Mouse (Mus musculus): ENCODE data around the gene Dnal1. TPM values are rescaled to one million over a fixed set of nuclear protein-coding genes. Genes with fewer than 3 reads are reported as not detected.
"Not testable (repeated sequence)": the region's sequence is repeated elsewhere in the genome, so short reads cannot be mapped to it uniquely, and the experiment has no call there.

Gene Dnal1
- total RNA-seq (2021) = 10 to 100 TPM; 90.2 to 94.7 TPM
- long read RNA-seq, experiment 1, full-length matches to known transcripts = 3 of 17 reads
- long read RNA-seq, experiment 1, partial matches to known transcripts = 11 of 17 reads
- long read RNA-seq, experiment 1, other reads (novel, unspliced or antisense) = 3 of 17 reads
- long read RNA-seq, experiment 2, partial matches to known transcripts = 0 of 11 reads
- long read RNA-seq, experiment 2, other reads (novel, unspliced or antisense) = 11 of 11 reads

- peak; percentile 89 to 90 for DNase-seq (ENCODE audit: low spot score in 2 of 2)
These were observed at the start of gene Dnal1 for GRCm38 (mm10) chr12:84114153-84114994. TSS of gene Dnal1 (plus strand) at chr12:84114366.

DNA sequence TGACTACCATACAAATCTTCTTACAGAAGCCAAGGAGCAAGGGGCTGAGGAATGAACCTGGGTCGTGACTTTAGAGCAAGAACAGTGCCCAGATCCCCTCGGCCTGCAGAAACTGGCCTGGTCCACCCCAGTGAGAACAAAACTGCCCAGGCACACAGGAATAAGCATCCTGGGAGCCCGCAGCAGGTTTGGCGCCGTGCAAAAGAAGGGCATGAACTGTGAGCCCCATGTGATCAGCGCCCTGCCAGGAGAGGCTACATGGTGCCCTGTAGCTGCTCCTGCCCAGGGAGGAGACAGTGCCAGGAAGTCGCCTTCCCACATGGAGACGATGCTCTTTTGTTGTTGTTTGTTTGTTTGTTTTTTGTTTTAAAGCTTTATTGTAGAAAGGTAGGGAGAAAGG, 49.5 kb upstream of the Dnal1 start:
- no peak for DNase-seq (ENCODE audit: low spot score in 2 of 2)

DNA sequence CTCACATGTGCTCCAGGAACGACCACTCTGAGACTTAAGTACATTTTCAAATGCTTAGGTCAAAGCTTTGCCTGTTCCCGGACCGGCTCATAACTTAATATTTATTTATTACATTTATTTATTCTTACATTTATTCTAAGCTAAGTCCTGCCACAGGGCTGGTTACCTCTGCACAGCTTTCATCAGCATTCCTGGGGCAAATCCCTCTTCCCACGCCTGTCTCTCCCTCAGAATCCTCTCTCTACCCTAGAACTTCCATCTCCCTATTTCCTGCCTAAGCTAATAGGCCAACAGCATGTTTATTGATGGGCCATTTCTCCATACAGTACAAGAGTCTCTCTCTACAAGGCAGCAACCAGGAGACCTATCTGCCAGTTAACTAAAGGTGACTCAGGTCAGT, 46.4 kb upstream of the Dnal1 start:
- no peak for DNase-seq (ENCODE audit: low spot score in 2 of 2)

- no peak for DNase-seq (ENCODE audit: low spot score in 2 of 2)
These were observed 45.9 kb upstream of the Dnal1 start for GRCm38 (mm10) chr12:84068296-84068695.

- no peak for DNase-seq (ENCODE audit: low spot score in 2 of 2)
These were observed 45.2 kb upstream of the Dnal1 start, which contains the start of gene Acot5 for GRCm38 (mm10) chr12:84068986-84069385. TSS of gene Acot5 (plus strand) at chr12:84069325.

DNA sequence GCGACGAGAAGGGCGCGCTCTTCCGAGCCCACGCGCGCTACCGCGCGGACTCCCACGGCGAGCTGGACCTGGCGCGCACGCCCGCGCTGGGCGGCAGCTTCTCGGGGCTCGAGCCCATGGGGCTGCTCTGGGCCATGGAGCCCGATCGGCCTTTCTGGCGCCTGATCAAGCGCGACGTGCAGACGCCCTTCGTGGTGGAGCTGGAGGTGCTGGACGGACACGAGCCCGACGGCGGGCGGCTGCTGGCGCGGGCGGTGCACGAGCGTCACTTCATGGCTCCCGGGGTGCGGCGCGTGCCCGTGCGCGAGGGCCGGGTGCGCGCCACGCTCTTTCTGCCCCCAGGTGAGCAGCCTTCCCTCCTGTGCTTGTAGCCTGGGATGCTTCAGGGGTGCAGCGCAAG, 44.6 kb upstream of the Dnal1 start:
- DNase-seq (ENCODE audit: low spot score in 2 of 2) = peak; percentile 28 to 52

DNA sequence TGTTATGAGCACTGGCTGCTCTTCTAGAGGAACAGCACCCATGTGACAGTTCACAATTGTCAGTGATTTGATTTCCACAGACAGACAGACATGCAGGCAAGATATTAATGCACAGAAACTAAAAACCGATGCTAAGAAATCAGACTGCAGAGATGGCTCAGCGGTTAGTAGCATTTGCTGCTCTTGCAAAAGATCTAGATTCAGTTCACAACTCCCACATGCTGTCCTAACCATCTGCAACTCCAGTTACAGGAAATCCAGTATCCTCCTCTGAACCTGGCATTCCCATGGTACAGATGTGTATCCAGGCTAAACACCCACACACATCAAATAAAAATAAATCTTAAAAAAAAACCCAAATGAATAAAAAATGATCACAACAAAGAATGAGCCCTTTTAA, 42.5 kb upstream of the Dnal1 start:
- DNase-seq (ENCODE audit: low spot score in 2 of 2) = peak; percentile 25 to 61

DNA sequence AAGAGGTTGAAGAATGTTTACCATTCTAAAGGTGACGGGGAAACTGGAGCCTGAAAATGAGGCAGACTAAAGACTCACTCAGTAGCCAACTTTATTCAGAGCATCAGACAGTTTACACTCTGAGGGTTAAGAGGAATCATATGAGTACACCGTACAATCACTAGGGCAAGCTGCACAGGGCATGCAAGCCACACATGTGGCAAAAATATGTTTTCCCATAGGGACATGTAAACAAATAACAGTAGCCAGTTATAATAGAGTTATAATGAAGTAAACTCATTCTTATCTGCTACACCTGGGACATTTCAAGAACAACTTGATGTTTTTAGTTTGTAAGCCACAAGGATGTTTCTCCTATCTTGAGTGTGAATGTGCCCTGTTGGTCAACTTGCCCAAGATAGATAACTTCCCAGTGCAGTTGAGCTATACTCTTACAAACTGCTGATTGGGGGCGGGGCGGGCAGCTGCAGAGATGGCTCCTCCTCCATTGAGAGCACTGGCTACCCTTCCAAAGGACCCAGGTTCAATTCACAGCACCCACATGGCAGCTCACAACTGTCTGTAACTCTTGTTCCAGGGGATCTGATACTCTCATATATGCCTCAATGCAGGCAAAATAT, 36.7 kb upstream of the Dnal1 start:
- DNase-seq (ENCODE audit: low spot score in 2 of 2) = no peak

DNA sequence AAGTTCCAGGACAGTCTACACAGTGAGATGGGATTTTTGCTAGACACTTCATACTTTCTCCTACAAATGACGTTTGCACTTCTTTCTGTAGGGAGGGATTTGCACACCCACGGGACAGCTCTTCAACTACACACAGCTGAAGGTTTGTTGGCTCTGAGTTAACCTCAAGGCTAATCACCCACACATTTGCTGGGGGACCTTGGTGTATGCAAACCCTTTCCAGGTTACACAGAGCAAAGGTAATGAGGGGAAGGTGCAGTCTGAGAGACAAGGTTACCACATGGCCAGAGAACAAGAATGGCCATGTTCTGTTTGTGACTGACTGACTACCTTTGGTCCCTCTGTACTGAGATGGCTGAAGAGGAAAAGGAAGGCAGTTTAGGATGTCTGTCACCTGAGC, 30.3 kb upstream of the Dnal1 start:
- no peak for DNase-seq (ENCODE audit: low spot score in 2 of 2)

DNA sequence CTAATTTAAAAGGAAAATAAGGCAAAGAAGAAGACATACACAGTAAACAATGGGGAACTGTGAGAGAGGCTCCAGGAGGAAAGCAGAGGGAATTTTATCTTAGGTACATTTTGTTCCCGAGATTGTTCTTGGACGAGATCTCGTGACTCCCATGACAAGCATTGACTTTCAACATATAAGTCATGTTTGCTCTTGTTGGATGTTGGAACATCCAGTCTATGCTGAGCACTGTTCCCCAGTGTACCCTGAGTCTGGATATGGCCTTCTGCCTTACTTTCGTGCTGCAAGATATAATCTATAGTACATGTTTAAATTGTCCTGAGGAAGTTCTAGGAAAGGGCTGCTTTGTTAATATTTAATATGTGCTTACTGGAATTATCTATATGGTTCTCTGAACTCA, 29.6 kb upstream of the Dnal1 start:
- DNase-seq (ENCODE audit: low spot score in 2 of 2) = no peak

DNA sequence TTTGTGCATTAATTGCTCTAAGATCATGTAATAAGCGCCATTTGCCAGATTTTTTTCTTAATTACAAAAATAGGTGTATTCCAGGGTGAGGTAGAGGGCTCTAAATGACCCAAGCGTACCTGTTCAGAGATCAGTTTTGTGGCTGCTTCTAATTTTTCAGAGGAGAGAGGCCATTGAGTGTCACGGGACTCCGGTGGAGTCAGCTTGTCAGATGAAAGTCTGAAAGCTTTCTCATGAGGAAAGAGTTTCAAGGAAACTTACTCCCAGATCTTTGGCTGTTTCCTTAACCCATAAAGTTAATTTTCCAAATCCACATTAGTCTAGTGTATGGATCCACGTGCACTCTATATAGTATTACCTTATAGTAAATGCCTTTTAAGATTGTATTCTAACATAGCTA, 19.5 kb upstream of the Dnal1 start:
- not testable (repeated sequence) for DNase-seq (ENCODE audit: low spot score in 2 of 2)

DNA sequence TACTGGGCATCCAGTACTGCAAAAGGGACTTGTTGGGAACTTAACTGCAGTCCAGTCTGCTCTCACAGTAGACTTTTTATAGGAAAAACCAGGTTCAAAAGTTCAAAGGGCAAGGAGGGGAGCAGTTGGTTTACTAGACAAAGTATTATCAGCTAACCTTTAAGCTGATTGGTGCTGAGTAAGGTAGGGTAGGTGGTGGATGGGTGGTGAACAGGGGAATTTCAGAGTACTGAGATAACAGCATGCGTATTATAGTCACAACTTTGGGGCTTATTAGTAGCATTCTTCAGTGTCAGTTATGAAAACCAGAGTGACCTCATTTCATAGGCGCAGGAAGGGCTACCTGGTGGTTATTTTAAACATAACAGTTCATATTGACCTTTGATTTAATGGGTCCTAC, 14.6 kb upstream of the Dnal1 start:
- DNase-seq (ENCODE audit: low spot score in 2 of 2) = no peak

- DNase-seq (ENCODE audit: low spot score in 2 of 2) = no peak
These were observed 14.1 kb upstream of the Dnal1 start for GRCm38 (mm10) chr12:84100071-84100470.

DNA sequence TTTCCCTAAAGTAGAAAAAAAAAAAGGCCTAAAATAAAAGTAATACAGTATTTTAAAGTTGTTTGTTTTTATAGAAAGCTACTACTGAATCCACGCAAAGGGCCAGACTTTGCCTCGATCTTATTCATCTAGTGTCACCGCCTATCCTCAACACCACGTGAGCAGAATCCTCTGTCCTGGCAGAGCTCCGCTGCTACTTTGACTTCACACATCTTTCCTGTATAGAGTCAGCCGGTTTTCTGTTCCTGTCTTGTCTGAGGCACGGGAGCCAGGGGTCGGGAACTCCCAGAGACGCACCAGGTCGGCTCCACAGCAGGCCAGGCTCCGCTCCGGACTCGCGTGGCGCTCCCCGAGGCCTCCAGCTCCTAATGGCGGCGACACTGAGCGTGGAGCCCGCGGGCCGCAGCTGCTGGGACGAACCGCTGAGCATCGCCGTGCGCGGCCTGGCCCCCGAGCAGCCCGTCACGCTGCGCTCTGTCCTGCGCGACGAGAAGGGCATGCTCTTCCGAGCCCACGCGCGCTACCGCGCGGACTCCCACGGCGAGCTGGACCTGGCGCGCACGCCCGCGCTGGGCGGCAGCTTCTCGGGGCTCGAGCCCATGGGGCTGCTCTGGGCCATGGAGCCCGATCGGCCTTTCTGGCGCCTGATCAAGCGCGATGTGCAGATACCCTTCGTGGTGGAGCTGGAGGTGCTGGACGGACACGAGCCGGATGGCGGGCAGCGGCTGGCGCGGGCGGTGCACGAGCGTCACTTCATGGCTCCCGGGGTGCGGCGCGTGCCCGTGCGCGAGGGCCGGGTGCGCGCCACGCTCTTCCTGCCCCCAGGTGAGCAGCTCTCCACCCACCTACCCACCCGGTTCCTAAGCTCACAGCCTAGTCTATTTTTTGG, 13.3 kb upstream of the Dnal1 start, which contains the start of gene Acot6:
TSS of gene Acot6 (plus strand) at position 51 of the 889 bp plus-strand sequence.
- peak; percentile 36 to 39 for DNase-seq (ENCODE audit: low spot score in 2 of 2)

DNA sequence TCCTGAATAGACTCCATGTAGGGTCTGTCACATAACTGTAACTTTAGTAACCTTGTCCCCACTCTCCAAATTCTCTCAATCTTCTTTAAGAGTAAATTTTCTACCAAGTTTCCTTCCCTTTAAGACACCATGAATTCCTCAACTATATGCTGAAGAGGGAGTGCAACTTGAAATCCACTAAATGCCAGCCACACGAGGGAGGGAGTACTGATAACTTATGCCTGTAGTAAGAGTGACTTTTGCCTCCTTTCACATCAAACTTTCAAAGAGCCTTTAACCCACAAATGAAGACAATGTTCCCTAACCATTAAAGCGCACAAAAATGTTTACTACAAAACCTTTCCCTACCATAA, 12.7 kb upstream of the Dnal1 start:
- no peak for DNase-seq (ENCODE audit: low spot score in 2 of 2)

GRCm38 (mm10) chr12:84107012-84107411, 7.2 kb upstream of the Dnal1 start:
- DNase-seq (ENCODE audit: low spot score in 2 of 2) = no peak

DNA sequence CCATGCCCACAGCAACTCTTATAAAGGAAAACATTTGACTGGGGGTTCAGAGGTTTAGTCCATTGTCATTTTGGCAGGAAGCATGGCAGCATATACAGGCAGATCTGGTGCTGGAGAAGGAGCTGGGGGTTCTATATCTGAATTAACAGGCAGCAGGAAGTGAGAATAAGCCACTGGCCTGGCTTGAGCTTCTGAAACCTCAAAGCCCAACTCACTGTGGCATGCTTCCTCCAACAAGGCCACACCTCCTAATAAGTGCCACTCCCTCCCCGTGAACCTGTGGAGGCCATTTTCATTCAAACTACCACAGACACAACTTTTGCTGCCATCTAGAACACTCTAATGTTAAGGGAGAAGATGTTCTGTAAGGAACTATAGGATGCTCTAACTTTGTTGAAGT, 6.5 kb upstream of the Dnal1 start:
- DNase-seq (ENCODE audit: low spot score in 2 of 2) = no peak

GRCm38 (mm10) chr12:84109924-84110323, 4.2 kb upstream of the Dnal1 start:
- DNase-seq (ENCODE audit: low spot score in 2 of 2) = no peak

GRCm38 (mm10) chr12:84110814-84111213, 3.4 kb upstream of the Dnal1 start:
- no peak for DNase-seq (ENCODE audit: low spot score in 2 of 2)

GRCm38 (mm10) chr12:84113676-84114075, 490 bp upstream of the Dnal1 start:
- no peak for DNase-seq (ENCODE audit: low spot score in 2 of 2)

GRCm38 (mm10) chr12:84119584-84119983, 5.4 kb downstream of the Dnal1 start:
- DNase-seq (ENCODE audit: low spot score in 2 of 2) = no peak
